Mouse (Mus musculus): ENCODE results near the gene Vwce.

- TF ChIP-seq POLR2A (IDR thresholded peaks at IDR 0.05; ENCODE audit: borderline replicate concordance, low read depth, low read length) (no peak), CTCF (IDR thresholded peaks at IDR 0.05; ENCODE audit: low read depth, low read length) (no peak)
Measured at GRCm38 (mm10) chr19:10604534-10604933, 29.5 kb upstream of the Vwce start.
